Mouse (Mus musculus): ENCODE results near the gene 4930433I11Rik. TPM values are rescaled to one million over a fixed set of nuclear protein-coding genes. Genes with fewer than 3 reads are reported as not detected.

4930433I11Rik gene
- not detected in 2 replicates for polyA plus RNA-seq (2012; rRNA removed)

DNA sequence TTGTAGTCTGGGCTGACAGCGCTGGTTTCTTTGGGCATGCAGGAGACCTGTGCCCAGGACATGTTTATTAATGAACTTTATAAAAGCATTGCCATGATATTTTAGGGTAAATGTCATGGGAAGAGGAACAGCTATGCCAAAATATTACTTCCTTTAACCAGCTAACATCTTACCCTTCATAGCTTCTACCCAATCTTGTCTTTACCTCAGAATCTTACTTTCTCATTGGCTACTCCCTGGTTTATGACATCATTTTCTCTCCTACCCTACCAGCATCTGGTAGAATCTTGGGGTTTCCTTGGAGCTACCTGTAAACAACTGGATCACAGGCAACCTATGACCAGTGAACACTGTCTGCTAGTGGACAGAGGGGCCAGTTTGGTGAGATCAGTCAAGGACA is at the start of gene 4930433I11Rik:
4930433I11Rik (plus strand) TSS at position 301 of the 400 bp plus-strand sequence.

DNA sequence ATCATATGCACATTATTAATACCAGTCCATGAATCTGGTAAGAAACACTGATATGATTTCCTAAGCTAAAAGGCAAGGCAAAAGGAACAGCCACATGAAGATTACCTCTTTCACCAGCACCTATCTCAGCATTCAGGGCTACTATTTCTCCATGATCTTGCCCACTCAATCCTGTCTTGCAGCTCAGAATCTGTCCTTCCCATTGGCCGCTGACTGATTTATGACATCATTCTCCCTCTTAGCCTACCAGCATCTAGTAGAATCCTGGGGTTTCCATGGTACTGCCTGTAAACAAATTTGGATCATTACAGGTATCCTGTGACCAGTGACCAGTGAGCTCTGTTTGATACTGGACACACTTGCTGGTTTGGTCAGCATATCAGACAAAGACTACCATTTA is 45.1 kb downstream of the 4930433I11Rik start, which contains the start of gene Gm4884:
Gm4884 (plus strand) TSS at position 301 of the 400 bp plus-strand sequence.

Other genes with a start within 250 kb of the 4930433I11Rik start
- 11.4 and 28.0 TPM in 2 replicates for gene Vstm2b, start 89.2 kb upstream of the 4930433I11Rik start, polyA plus RNA-seq (2012; rRNA removed)
- gene Gm4884, start 45.2 kb downstream of the 4930433I11Rik start, polyA plus RNA-seq (2012; rRNA removed) = not detected in 2 replicates
- gene Gm5592, start 166.3 kb downstream of the 4930433I11Rik start, polyA plus RNA-seq (2012; rRNA removed) = not detected in 2 replicates